Mouse (Mus musculus): Measurements from ENCODE around the gene Gli1.

The Gli1 gene

GRCm38 (mm10) chr10:127341891-127342639 lies at the start of gene Gli1:
Gene Gli1 (minus strand): TSS chr10:127341974.
- DNase-seq (ENCODE audit: low read depth, low spot score): peak; percentile 84

DNA sequence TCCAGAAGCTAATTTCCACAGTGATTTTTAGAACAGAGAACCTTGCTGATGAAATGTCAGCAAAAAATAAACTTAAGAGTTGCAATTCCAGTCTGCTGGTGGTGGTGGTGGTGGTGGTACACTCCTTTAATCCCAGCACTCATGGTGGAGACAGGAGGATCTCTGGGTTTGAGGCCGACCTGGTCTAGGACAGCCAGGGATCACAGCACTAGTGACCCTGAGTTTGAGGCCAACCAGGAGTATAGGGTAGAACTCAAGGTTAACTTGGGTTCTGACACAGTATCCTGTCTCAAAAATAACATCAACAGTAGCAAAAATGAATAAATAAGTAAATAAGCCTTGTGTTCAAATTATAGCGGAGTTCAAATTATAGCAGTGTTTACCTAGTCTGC lies 40.0 kb upstream of the Gli1 start:
- DNase-seq (ENCODE audit: low read depth, low spot score): no peak

- peak; percentile 65 for DNase-seq (ENCODE audit: low read depth, low spot score)
These were observed 39.3 kb upstream of the Gli1 start for GRCm38 (mm10) chr10:127380767-127381742.

DNA sequence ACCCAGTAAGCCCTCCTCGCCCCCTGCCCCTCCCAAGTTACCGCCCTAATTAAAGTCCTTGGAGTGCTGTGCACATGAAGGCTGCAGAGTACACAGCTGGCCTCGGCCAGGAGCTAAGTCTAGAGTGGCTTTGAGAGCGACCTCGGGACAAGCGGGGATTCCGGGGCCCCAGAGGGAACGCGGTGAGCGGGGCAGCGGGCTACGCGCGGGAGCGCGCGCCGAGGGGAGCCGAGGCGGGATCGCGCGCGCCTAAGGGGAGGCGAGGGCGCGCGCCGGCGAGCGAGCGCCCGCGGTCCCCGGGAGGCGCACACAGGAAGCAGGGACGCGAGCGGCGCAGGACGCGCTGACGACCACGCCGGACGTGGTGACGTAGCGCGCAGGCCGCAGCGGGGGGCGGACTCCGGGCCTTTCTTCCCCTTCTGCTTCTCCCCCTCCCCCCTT lies 38.5 kb upstream of the Gli1 start, which contains the start of gene R3hdm2:
R3hdm2 (plus strand) TSS at position 77 of the 441 bp plus-strand sequence.
- DNase-seq (ENCODE audit: low read depth, low spot score): peak; percentile 96

DNA sequence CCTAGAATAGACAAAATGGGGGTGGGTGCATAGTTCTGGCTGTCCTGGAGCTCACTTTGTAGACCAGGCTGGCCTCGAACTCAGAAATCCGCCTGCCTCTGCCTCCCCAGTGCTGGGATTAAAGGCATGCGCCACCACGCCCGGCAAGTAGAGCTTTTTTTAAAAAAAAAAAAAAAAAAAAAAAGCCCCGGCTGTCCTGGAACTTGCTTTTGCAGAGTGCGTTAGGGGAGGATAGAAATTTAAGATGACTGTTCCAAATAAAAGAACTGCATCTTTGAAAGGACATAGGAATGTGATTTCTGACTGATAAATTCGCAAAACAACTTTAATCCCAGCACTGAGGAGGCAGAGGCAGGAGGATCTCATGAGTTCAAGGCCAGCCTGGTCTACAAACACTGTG lies 37.9 kb upstream of the Gli1 start:
- DNase-seq (ENCODE audit: low read depth, low spot score): no peak

DNA sequence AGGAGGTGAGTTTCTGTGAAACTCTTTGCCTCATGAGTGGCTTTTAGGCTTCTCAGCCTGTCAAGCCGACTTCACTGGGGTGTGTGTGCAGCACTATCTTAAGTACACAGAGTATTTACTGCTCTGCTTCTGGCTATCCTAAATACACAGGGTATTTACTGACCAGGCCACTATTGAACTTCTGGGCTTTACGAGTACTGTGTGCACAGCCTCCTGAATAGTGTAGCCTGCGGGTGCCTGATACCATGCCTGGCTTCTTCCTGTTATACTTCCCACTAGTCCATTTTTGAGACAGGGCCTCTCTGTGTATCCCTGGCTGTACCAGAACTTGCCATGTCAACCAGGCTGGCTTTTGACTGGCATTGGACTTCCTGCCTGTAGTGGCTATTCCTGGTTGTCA lies 35.9 kb upstream of the Gli1 start:
- DNase-seq (ENCODE audit: low read depth, low spot score): no peak

GRCm38 (mm10) chr10:127371023-127371422 lies 29.2 kb upstream of the Gli1 start:
- no peak for DNase-seq (ENCODE audit: low read depth, low spot score)

DNA sequence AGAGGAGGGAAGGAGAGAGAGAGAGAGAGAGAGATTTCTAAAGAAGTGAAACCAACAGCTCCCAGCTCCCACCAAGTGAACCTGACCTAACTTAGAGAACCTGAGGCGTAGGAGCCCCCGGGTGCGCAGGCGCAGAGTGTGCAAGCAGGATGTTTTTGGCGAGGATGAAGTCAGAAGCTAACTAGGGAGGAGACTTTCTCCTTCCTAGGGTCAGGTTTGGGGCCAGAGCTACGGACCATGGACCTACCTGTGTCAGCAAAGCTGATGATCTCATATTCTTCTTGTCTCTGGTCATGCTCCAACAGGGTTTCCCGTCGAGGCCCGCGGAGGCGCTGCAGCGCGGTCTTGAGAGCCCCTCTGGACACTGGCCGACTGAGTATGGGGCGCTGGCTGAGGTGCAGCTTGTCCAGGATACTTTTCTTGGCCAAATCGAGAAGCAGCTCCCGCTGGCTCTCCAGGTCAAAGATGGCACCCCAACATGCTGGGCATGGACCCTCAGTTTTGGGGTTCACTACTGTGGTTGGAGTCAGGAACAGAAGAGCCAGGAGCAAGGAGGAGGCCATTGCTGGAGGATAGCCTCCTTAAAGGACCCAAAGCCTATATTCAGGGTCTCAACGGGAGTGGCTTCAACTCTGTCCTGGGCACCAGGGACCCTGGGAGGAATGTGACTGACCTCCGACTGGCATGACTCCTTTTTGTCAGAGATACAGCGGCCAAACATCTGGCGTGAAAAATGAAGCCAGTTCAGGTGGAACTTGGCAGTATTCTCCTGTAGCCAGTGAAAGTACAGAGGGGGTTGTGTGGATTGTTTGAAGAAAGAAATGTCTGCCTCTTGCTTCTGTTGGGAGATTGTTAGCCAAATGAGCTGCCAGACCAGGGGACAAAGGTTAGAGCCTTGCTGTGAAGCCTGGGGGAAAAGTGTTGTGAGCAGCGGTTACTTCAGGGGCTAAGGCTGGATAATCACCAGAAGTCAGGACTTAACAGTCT lies 28.4 kb upstream of the Gli1 start, which contains the start of gene Inhbc:
Inhbc (minus strand) TSS at position 598 of the 987 bp plus-strand sequence.
- DNase-seq (ENCODE audit: low read depth, low spot score): no peak

- no peak for DNase-seq (ENCODE audit: low read depth, low spot score)
These were observed 26.5 kb upstream of the Gli1 start for GRCm38 (mm10) chr10:127368273-127368672.

DNA sequence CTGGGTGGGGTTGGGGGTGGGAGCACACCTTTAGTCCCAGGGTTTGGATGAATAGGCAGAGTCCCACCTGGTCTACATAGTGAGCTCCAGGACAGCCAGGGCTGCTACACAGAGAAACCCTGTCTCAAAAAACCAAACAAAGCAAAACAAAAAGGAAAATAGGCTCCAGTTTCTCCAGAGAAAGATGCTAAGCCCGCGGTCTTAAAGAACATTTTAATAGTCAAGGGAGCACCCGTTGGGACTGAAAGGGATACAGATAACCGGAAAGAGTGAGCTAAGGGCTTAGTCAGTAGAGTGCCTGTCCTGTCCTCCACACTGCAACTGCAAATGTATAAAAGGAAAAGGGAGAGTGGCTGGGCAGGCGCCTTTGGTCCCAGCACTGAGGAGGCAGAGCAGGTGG lies 25.3 kb upstream of the Gli1 start:
- no peak for DNase-seq (ENCODE audit: low read depth, low spot score)

GRCm38 (mm10) chr10:127360714-127361113 lies 18.9 kb upstream of the Gli1 start:
- DNase-seq (ENCODE audit: low read depth, low spot score): no peak

DNA sequence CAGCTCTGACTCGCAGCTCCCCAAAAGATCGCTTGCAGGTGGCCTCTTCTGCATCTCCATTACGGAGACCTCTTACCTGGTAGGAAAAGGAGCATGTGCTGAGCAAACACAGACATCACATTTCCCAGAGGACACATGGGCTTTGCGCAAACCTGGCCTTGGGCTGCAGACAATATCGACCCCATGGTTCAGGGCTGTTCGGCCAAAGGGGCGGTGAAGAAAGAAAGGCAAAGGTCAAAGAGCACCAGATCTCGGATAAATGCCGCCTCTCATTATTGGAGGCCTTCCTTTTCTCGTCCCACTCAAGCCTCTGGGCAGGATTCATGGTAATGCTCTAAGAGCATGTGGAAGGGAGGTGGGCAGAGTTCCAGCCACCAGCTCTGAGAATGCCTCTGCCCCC lies 13.6 kb upstream of the Gli1 start:
- no peak for DNase-seq (ENCODE audit: low read depth, low spot score)

GRCm38 (mm10) chr10:127353909-127354895 lies 12.4 kb upstream of the Gli1 start, which contains the start of gene Inhbe:
Gene Inhbe (minus strand): TSS chr10:127354411.
- DNase-seq (ENCODE audit: low read depth, low spot score): no peak

DNA sequence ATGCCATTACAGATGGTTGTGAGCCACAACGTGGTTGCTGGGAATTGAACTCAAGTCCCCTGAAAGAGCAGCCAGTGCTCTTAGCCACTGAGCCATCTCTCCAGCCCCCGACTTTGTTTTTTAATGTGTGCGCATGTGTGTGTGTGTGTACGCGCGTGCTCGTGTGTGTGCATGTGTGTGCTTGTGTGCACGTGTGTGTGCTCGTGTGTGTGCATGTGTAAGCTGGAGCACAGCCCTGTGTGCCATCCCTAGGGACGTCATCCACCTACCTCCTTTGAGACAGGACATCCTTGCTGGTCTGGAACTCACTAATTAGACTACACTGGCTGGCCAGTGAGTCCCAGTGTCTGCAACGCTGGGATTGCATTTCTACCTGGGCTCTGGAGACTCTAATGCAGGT lies 11.0 kb upstream of the Gli1 start:
- DNase-seq (ENCODE audit: low read depth, low spot score): no peak

DNA sequence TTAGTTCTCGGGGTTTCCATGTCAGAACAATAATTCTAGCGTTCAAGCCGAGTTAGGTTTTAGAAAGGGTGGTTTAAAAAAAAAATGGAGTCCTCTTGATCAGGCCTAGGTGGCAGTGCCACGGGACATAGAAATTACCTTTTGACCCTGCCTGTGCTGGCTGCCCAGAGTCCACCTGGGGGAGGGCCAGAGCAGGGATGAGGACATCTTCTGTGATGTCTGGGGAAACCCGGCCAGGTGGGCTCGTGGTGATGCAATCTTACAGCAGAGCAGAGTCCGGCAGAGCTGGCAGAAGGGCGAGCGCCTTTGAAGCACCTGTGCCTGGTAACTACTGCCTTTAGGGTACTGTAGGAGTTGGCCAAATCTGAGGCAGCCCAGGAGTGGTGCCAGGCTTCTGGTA lies 10.4 kb upstream of the Gli1 start:
- no peak for DNase-seq (ENCODE audit: low read depth, low spot score)

DNA sequence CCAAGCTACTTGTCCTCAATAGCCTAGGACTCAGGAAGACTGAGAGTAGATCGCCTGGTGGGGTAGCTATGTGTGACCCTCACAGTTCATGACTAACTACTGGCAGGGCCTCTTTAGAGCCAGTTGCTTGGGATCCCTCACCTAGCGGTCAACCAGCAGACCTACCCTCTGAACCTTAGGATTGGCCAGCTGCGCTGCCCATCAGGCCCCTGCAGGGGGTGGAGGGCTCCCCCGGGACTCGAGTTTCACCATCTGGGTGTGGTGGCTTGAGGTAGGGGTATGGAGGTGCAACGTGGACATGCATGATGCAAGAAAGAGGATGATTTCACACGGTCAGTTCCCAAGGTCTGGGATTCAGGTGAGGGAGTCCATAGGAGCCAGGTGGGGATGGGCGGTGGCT lies 9.9 kb upstream of the Gli1 start:
- DNase-seq (ENCODE audit: low read depth, low spot score): no peak

DNA sequence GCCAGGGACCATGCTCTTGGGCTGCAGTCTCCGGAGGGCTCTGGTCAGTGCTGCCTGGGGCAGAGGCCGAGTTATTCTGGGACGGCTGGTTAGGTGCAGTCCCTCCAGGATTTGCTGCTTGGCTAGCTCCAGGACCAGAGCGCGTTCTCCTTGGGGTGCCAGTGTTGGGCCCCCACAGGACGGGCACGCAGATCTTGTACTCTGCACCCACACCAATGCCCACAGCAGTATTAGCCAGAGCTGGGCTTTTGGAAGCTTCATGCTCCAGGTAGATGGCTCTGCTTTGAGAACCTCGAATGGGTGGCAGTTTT lies 9.5 kb upstream of the Gli1 start:
- no peak for DNase-seq (ENCODE audit: low read depth, low spot score)

DNA sequence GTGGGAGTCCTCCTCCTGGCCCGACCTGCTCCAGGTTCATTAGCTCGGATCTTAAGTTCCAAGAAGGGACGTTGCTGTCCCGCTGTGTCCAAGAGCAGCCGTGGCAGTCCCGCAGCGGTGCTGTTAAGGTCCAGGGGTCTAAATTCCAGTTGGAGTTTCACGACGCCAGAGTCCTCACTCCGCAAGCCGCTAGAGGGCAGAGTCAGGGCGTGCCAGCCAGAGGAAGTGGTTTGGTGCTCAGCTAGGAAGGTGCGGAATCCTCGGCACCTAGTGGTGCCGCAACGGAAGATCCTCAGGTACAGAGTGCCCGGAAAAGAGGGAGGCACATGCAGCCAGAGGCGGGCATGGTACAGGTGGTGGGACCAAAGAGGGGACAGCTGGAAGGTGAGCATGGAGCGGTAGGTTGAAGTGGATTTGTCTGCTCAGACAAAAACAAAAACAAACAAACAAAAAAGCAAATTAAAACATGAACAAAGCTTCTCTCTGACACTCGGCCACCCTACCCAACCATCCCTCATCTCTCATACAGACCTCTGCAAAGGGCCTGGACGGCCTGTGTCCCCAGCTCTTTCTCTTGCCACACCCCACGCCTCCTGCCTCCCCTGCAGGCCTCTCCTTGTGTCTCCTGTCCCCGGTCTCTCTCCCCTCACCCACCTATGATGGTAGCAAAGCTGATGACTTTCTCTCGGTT lies 9.0 kb upstream of the Gli1 start:
- peak; percentile 82 for DNase-seq (ENCODE audit: low read depth, low spot score)

GRCm38 (mm10) chr10:127349810-127350209 lies 8.0 kb upstream of the Gli1 start:
- DNase-seq (ENCODE audit: low read depth, low spot score): no peak
